Mouse (Mus musculus): ENCODE data around the gene Serpinb3a. TPM values are rescaled to one million over a fixed set of nuclear protein-coding genes. Genes with fewer than 3 reads are reported as not detected.
"Not testable (repeated sequence)": the region's sequence is repeated elsewhere in the genome, so short reads cannot be mapped to it uniquely, and the experiment has no call there.

Gene Serpinb3a
- not detected for polyA plus RNA-seq (2012; fragmentation: generic; extraction: Trizol)

DNA sequence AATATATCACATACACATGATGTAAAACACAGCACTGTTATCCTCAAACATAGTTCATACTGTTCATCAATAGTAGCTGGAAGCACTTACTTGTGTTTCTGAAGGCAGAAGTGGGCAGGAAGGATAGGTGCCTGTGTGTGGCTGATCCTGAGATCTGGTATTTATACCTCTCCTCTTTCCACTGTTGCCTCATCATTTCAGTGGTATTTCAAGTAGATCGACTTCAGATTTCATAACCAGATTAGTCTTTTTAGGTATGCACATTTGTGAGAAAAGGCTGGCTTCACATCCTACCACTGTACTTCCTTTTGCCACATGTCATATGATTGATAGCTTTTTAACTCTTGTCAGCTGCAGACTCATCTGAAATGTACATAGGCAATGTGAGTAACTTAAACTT is at the start of gene Serpinb3a:
TSS of gene Serpinb3a (minus strand) at position 101 of the 400 bp plus-strand sequence.
- Histone ChIP-seq H3ac (ENCODE audit: control insufficient read depth, insufficient read length) (no peak within 1 kb of the TSS), H3K4me3 (no peak within 1 kb of the TSS), H3K79me2 (ENCODE audit: control insufficient read depth, insufficient read depth) (no peaks in the 10 kb centered on the region), H3K36me3 (ENCODE audit: control insufficient read depth, insufficient read depth) (no peaks in the 10 kb centered on the region), H3K4me2 (ENCODE audit: low read depth) (no peak within 1 kb of the TSS), H3K27me3 (ENCODE audit: control insufficient read depth, insufficient read depth, insufficient read length) (no peaks in the 10 kb centered on the region)
- TF ChIP-seq MAX (IDR thresholded peaks at IDR 0.05; ENCODE audit: low read depth), result no peak
- no peak for TF ChIP-seq POLR2A (IDR thresholded peaks at IDR 0.05; ENCODE audit: insufficient read length, low read depth)
- no peak for TF ChIP-seq TCF12 (IDR thresholded peaks at IDR 0.05; ENCODE audit: insufficient read depth, poor library complexity, severe bottlenecking)
- TF ChIP-seq MYOD1 (IDR thresholded peaks at IDR 0.05; ENCODE audit: control insufficient read depth in 1 of 3, insufficient read length in 2 of 3, low read depth in 2 of 3), result no peak
- TF ChIP-seq TCF3 (IDR thresholded peaks at IDR 0.05; ENCODE audit: insufficient read length, low read depth), result no peak
- no peak for TF ChIP-seq POLR2AphosphoS2 (IDR thresholded peaks at IDR 0.05; ENCODE audit: insufficient read length, low read depth)
- TF ChIP-seq USF1 (IDR thresholded peaks at IDR 0.05; ENCODE audit: low read depth), result no peak
- TF ChIP-seq E2F4 (IDR thresholded peaks at IDR 0.05; ENCODE audit: insufficient read depth), result no peak

GRCm38 (mm10) chr1:107098417-107098816 is 46.3 kb upstream of the Serpinb3a start:
- Histone ChIP-seq H3K36me3 (ENCODE audit: control insufficient read depth, insufficient read depth) (no peaks in the 10 kb centered on the region), H3K79me2 (ENCODE audit: control insufficient read depth, insufficient read depth) (no peaks in the 10 kb centered on the region), H3K27me3 (ENCODE audit: control insufficient read depth, insufficient read depth, insufficient read length) (no peaks in the 10 kb centered on the region), H3K4me3 (no peak overlapping the region), H3ac (ENCODE audit: control insufficient read depth, insufficient read length) (no peak overlapping the region), H3K4me2 (ENCODE audit: low read depth) (no peak overlapping the region)
- TF ChIP-seq SRF (IDR thresholded peaks at IDR 0.05; ENCODE audit: control insufficient read depth, insufficient read length, low read depth), result no peak
- TF ChIP-seq MYOD1 (IDR thresholded peaks at IDR 0.05; ENCODE audit: control insufficient read depth in 1 of 3, insufficient read length in 2 of 3, low read depth in 2 of 3), result no peak
- TF ChIP-seq TCF12 (IDR thresholded peaks at IDR 0.05; ENCODE audit: insufficient read depth, poor library complexity, severe bottlenecking), result no peak
- TF ChIP-seq POLR2AphosphoS2 (IDR thresholded peaks at IDR 0.05; ENCODE audit: insufficient read length, low read depth), result no peak
- TF ChIP-seq TCF3 (IDR thresholded peaks at IDR 0.05; ENCODE audit: insufficient read length, low read depth), result no peak
- no peak for TF ChIP-seq E2F4 (IDR thresholded peaks at IDR 0.05; ENCODE audit: insufficient read depth)
- no peak for TF ChIP-seq REST (IDR thresholded peaks at IDR 0.05; ENCODE audit: insufficient read depth, insufficient read length)
- no peak for TF ChIP-seq POLR2A (IDR thresholded peaks at IDR 0.05; ENCODE audit: insufficient read length, low read depth)
- no peak for TF ChIP-seq CEBPB (IDR thresholded peaks at IDR 0.05; ENCODE audit: insufficient read depth, poor library complexity, severe bottlenecking)
- no peak for TF ChIP-seq MAX (IDR thresholded peaks at IDR 0.05; ENCODE audit: low read depth)
- TF ChIP-seq MYOG (IDR thresholded peaks at IDR 0.05; ENCODE audit: control insufficient read depth in 1 of 3, insufficient read depth in 1 of 3, insufficient read length in 2 of 3, low read depth in 2 of 3), result no peak

GRCm38 (mm10) chr1:107083406-107083805 is 31.3 kb upstream of the Serpinb3a start, which contains the start of gene Serpinb3d:
Gene Serpinb3d (minus strand): TSS chr1:107083506.
- H3K4me2 ChIP-seq (ENCODE audit: low read depth), result no peak within 1 kb of the TSS
- no peaks in the 10 kb centered on the region for H3K27me3 ChIP-seq (ENCODE audit: control insufficient read depth, insufficient read depth, insufficient read length)
- no peaks in the 10 kb centered on the region for H3K36me3 ChIP-seq (ENCODE audit: control insufficient read depth, insufficient read depth)
- TF ChIP-seq MAX (IDR thresholded peaks at IDR 0.05; ENCODE audit: low read depth), result no peak
- TF ChIP-seq MYOG (IDR thresholded peaks at IDR 0.05; ENCODE audit: control insufficient read depth in 1 of 3, insufficient read depth in 1 of 3, insufficient read length in 2 of 3, low read depth in 2 of 3), result no peak
- no peak for TF ChIP-seq TCF3 (IDR thresholded peaks at IDR 0.05; ENCODE audit: insufficient read length, low read depth)
- TF ChIP-seq SRF (IDR thresholded peaks at IDR 0.05; ENCODE audit: control insufficient read depth, insufficient read length, low read depth), result no peak
- TF ChIP-seq E2F4 (IDR thresholded peaks at IDR 0.05; ENCODE audit: insufficient read depth), result no peak
- no peak for TF ChIP-seq POLR2AphosphoS2 (IDR thresholded peaks at IDR 0.05; ENCODE audit: insufficient read length, low read depth)
- TF ChIP-seq MYOD1 (IDR thresholded peaks at IDR 0.05; ENCODE audit: control insufficient read depth in 1 of 3, insufficient read length in 2 of 3, low read depth in 2 of 3), result no peak
- no peak for TF ChIP-seq CEBPB (IDR thresholded peaks at IDR 0.05; ENCODE audit: insufficient read depth, poor library complexity, severe bottlenecking)
- no peak for TF ChIP-seq POLR2A (IDR thresholded peaks at IDR 0.05; ENCODE audit: insufficient read length, low read depth)
- no peak for TF ChIP-seq TCF12 (IDR thresholded peaks at IDR 0.05; ENCODE audit: insufficient read depth, poor library complexity, severe bottlenecking)
- no peak for TF ChIP-seq REST (IDR thresholded peaks at IDR 0.05; ENCODE audit: insufficient read depth, insufficient read length)
- TF ChIP-seq USF1 (IDR thresholded peaks at IDR 0.05; ENCODE audit: low read depth), result no peak
- H3K4me3 ChIP-seq, result no peak within 1 kb of the TSS
- no peaks in the 10 kb centered on the region for H3K79me2 ChIP-seq (ENCODE audit: control insufficient read depth, insufficient read depth)
- H3ac ChIP-seq (ENCODE audit: control insufficient read depth, insufficient read length), result no peak within 1 kb of the TSS

GRCm38 (mm10) chr1:107034236-107034635 is 17.9 kb downstream of the Serpinb3a start:
- not testable (repeated sequence) for H3K4me3 ChIP-seq; H3K4me2 ChIP-seq (ENCODE audit: low read depth); H3K36me3 ChIP-seq (ENCODE audit: control insufficient read depth, insufficient read depth)

DNA sequence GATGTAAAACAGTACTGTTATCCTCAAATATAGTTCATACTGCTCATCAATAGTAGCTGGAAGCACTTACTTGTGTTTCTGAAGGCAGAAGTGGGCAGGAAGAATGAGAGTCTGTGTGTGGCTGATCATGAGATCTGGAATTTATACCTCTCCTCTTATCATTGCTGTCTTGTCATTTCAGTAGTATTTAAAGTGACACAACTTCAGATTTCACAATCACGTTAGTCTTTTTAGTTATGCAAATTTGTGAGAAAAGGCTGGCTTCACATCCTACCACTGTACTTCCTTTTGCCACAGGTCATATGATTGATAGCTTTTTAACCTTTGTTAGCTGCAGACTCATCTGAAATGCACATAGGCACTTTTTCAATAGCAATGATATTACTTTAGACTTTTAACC is 26.2 kb downstream of the Serpinb3a start:
- TF ChIP-seq USF1 (IDR thresholded peaks at IDR 0.05; ENCODE audit: low read depth) (no peak), TCF12 (IDR thresholded peaks at IDR 0.05; ENCODE audit: insufficient read depth, poor library complexity, severe bottlenecking) (no peak), MAX (IDR thresholded peaks at IDR 0.05; ENCODE audit: low read depth) (no peak), TCF3 (IDR thresholded peaks at IDR 0.05; ENCODE audit: insufficient read length, low read depth) (no peak), E2F4 (IDR thresholded peaks at IDR 0.05; ENCODE audit: insufficient read depth) (no peak), CEBPB (IDR thresholded peaks at IDR 0.05; ENCODE audit: insufficient read depth, poor library complexity, severe bottlenecking) (no peak)
- H3K4me2 ChIP-seq (ENCODE audit: low read depth), result no peak overlapping the region
- H3ac ChIP-seq (ENCODE audit: control insufficient read depth, insufficient read length), result no peak overlapping the region
- H3K79me2 ChIP-seq (ENCODE audit: control insufficient read depth, insufficient read depth), result no peaks in the 10 kb centered on the region
- H3K27me3 ChIP-seq (ENCODE audit: control insufficient read depth, insufficient read depth, insufficient read length), result no peaks in the 10 kb centered on the region
- H3K36me3 ChIP-seq (ENCODE audit: control insufficient read depth, insufficient read depth), result no peaks in the 10 kb centered on the region
- no peak overlapping the region for H3K4me3 ChIP-seq

More at GRCm38 (mm10) chr1:107034236-107034635, 17.9 kb downstream of the Serpinb3a start:
- not testable (repeated sequence) for H3K27me3 ChIP-seq (ENCODE audit: control insufficient read depth, insufficient read depth, insufficient read length); H3K79me2 ChIP-seq (ENCODE audit: control insufficient read depth, insufficient read depth); H3ac ChIP-seq (ENCODE audit: control insufficient read depth, insufficient read length)
